Mouse (Mus musculus): Measurements from ENCODE around the gene Gm10228.
"Not testable (repeated sequence)": the region's sequence is repeated elsewhere in the genome, so short reads cannot be mapped to it uniquely, and the experiment has no call there.

GRCm38 (mm10) chr16:89014984-89015383 lies 26.3 kb downstream of the Gm10228 start, which contains the start of gene Gm10229:
- not testable (repeated sequence) for TF ChIP-seq CTCF (IDR thresholded peaks at IDR 0.05; ENCODE audit: low read depth); EP300 (optimal IDR thresholded peaks at IDR 0.05)
